Mouse (Mus musculus) c-Kit-positive CD71-negative TER-119-negative erythroid progenitor cells, embryonic 14.5 days (primary cell): ENCODE data around the gene Tas1r3.

Source experiments
- DNase-seq: peaks from one replicate; pipeline ENCODE4 v3.0.0-alpha.2; 2013; ENCODE audit warnings: low read depth

Tas1r3 gene

GRCm38 (mm10) chr4:155841651-155842270 is 21.4 kb downstream of the Tas1r3 start:
- DNase-seq, result no peak

GRCm38 (mm10) chr4:155841003-155841454 is 22.1 kb downstream of the Tas1r3 start:
- peak; percentile 71 for DNase-seq

GRCm38 (mm10) chr4:155840076-155841002 is 22.8 kb downstream of the Tas1r3 start:
- DNase-seq, result no peak

- DNase-seq, result no peak
Measured at GRCm38 (mm10) chr4:155839483-155839910, 23.7 kb downstream of the Tas1r3 start, which contains the start of gene Mxra8. Mxra8 (plus strand) TSS chr4:155839680.

- DNase-seq, result no peak
Measured at GRCm38 (mm10) chr4:155838187-155839153, 24.7 kb downstream of the Tas1r3 start.

- DNase-seq, result no peak
Measured at GRCm38 (mm10) chr4:155837404-155838010, 25.7 kb downstream of the Tas1r3 start.

- DNase-seq, result peak; percentile 67
Measured at GRCm38 (mm10) chr4:155833836-155834235, 29.3 kb downstream of the Tas1r3 start.

- no peak for DNase-seq
Measured at GRCm38 (mm10) chr4:155833234-155833633, 29.9 kb downstream of the Tas1r3 start.

- no peak for DNase-seq
Measured at GRCm38 (mm10) chr4:155832321-155832720, 30.8 kb downstream of the Tas1r3 start.

GRCm38 (mm10) chr4:155831831-155832230 is 31.3 kb downstream of the Tas1r3 start:
- no peak for DNase-seq

- peak; percentile 92 for DNase-seq
Measured at GRCm38 (mm10) chr4:155831205-155831766, 31.9 kb downstream of the Tas1r3 start, which contains the start of gene Aurkaip1. Aurkaip1 (plus strand) TSS chr4:155831272.

- no peak for DNase-seq
Measured at GRCm38 (mm10) chr4:155830596-155830995, 32.6 kb downstream of the Tas1r3 start.

- no peak for DNase-seq
Measured at GRCm38 (mm10) chr4:155829866-155830265, 33.3 kb downstream of the Tas1r3 start.

- DNase-seq, result no peak
Measured at GRCm38 (mm10) chr4:155823443-155823842, 39.7 kb downstream of the Tas1r3 start.

GRCm38 (mm10) chr4:155821025-155821424 is 42.1 kb downstream of the Tas1r3 start:
- DNase-seq, result no peak

GRCm38 (mm10) chr4:155817533-155817932 is 45.6 kb downstream of the Tas1r3 start:
- no peak for DNase-seq

- DNase-seq, result no peak
Measured at GRCm38 (mm10) chr4:155812665-155813181, 50.4 kb downstream of the Tas1r3 start.

GRCm38 (mm10) chr4:155811929-155812664 is 51.1 kb downstream of the Tas1r3 start, which contains the start of gene Ccnl2:
Ccnl2 (plus strand) TSS chr4:155812489.
- peak; percentile 94 for DNase-seq
